Mouse (Mus musculus): ENCODE measurements at regions not wholly inside any gene's neighbourhood (a gene's known extent, or its start where the extent isn't known, plus 50 kb on each side); places are given as distances from the start of the nearest gene placed in this dataset.

DNA sequence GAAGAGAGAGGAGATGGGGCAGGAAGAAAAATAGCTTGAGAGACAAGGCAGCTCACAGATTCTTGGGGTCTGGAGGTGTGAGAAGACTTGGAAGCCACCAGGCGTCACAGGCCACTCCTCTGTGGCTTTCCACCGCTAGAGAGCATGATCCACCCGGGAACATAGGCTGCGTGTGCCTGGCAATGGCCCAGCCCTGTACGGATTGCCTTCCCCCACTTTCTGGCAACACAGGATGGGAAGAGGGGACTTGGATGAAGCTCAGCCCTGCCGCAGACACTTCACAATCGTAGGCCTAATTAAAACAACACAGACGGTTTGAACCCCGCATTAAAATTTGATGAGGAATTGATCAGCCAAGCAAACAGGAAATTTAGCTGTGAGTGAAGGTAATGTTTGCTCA, 209.8 kb downstream of the Dhx35 start:
- no peak for TF ChIP-seq CTCF (IDR thresholded peaks at IDR 0.05; ENCODE audit: low read depth, low read length)
- TF ChIP-seq GATA1 (IDR thresholded peaks at IDR 0.05; ENCODE audit: borderline replicate concordance, low read length): no peak
- TF ChIP-seq POLR2AphosphoS5 (IDR thresholded peaks at IDR 0.05; ENCODE audit: insufficient replicate concordance, low read depth, low read length): no peak

Measured in G1E (cell line).